Mouse (Mus musculus) adrenal gland, postnatal 4 days (tissue): ENCODE data around the gene Ikzf3. TPM values are rescaled to one million over a fixed set of nuclear protein-coding genes. Genes with fewer than 3 reads are reported as not detected.

Source experiments
- DNase-seq, 2 experiments: peaks; one replicate each; pipeline ENCODE4 v3.0.0; 2021 to 2022; ENCODE audit warnings: low spot score in 2 of 2, mixed read lengths in 2 of 2
- total RNA-seq, 2 experiments: library from RNA; stranded (reverse); gene quantifications; 2 replicates each; pipeline ENCODE4 v1.2.3; 2021

The Ikzf3 gene
- total RNA-seq, 2 experiments from 2014 or later = 0.36 to 1.4 TPM

- DNase-seq = no peak
Measured at GRCm38 (mm10) chr11:98569461-98569860, 23.6 kb upstream of the Ikzf3 start.

GRCm38 (mm10) chr11:98568326-98568725 is 22.5 kb upstream of the Ikzf3 start:
- DNase-seq = no peak

- DNase-seq = no peak
Measured at GRCm38 (mm10) chr11:98563921-98564414, 18.1 kb upstream of the Ikzf3 start.

GRCm38 (mm10) chr11:98563025-98563424 is 17.2 kb upstream of the Ikzf3 start:
- DNase-seq = no peak

- DNase-seq = no peak
Measured at GRCm38 (mm10) chr11:98560942-98561341, 15.1 kb upstream of the Ikzf3 start.

- no peak for DNase-seq
Measured at GRCm38 (mm10) chr11:98555124-98555700, 9.4 kb upstream of the Ikzf3 start.

- no peak for DNase-seq
Measured at GRCm38 (mm10) chr11:98553966-98554365, 8.1 kb upstream of the Ikzf3 start.

GRCm38 (mm10) chr11:98550975-98551828 is 5.4 kb upstream of the Ikzf3 start, which contains the start of gene Zpbp2:
Gene Zpbp2 (plus strand): TSS chr11:98551097.
- DNase-seq = peak; percentile 71 to 82

- no peak for DNase-seq
Measured at GRCm38 (mm10) chr11:98550311-98550974, 4.6 kb upstream of the Ikzf3 start.

- DNase-seq = no peak
Measured at GRCm38 (mm10) chr11:98549363-98549762, 3.5 kb upstream of the Ikzf3 start.

- no peak for DNase-seq
Measured at GRCm38 (mm10) chr11:98547308-98547693, 1.5 kb upstream of the Ikzf3 start.

GRCm38 (mm10) chr11:98546529-98547307 is 887 bp upstream of the Ikzf3 start:
- no peak for DNase-seq

GRCm38 (mm10) chr11:98544890-98545677 is 747 bp downstream of the Ikzf3 start:
- no peak for DNase-seq

- no peak for DNase-seq
Measured at GRCm38 (mm10) chr11:98543414-98543813, 2.4 kb downstream of the Ikzf3 start.

- DNase-seq = no peak
Measured at GRCm38 (mm10) chr11:98542553-98542952, 3.3 kb downstream of the Ikzf3 start.

- DNase-seq = no peak
Measured at GRCm38 (mm10) chr11:98540319-98540718, 5.5 kb downstream of the Ikzf3 start.

GRCm38 (mm10) chr11:98537480-98538034 is 8.3 kb downstream of the Ikzf3 start:
- no peak for DNase-seq

GRCm38 (mm10) chr11:98526824-98527461 is 18.9 kb downstream of the Ikzf3 start:
- no peak for DNase-seq

- no peak for DNase-seq
Measured at GRCm38 (mm10) chr11:98525140-98525539, 20.7 kb downstream of the Ikzf3 start.
